13 mouse cellular contexts compared by ENCODE assay signal in the genomic region with DNA sequence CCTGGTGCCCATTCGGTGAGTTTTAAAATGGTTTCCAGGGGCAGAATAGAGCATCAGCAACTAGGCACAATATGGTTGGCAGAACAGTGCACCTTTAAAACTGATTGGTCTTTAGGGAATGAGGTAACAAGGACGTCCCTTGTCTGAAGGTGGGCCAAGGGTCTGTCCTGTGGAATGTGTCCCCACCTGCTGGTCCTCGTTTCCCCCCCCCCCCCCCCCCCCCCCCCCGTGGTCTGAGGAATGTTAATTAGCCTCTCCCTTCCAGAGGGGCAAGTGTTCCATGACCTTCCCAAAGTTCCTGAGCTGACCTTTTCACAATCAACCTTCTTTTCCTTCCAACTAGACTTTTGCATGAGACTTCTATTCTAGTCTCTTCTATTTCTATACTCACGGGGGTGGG.
"Had no signal": no experiment of that assay in that cellular context is flagged by ENCODE, and none has a peak within 500 bp of the region (broad histone marks: within the 10 kb centered on the region; RNA-seq: fewer than 3 reads in every experiment).

No protein-coding gene starts in this region.

- H3K9ac ChIP-seq: lung, embryonic 14.5 days; midbrain, embryonic 12.5 days; neural tube, embryonic 12.5 days; stomach, embryonic 15.5 days had no signal

- DNase-seq: lung, adult 18-20 months; lung, embryonic 14.5 days; lung, postnatal 10 days; lung, postnatal 4 days; midbrain, embryonic 14.5 days; right cerebral cortex, postnatal 14 days; thymus, adult 2 months; thymus, postnatal 36 days had no signal

- H3K27ac ChIP-seq: midbrain, embryonic 10.5 days; midbrain, embryonic 12.5 days; neural tube, embryonic 12.5 days; stomach, embryonic 15.5 days; stomach, postnatal 0 days had no signal

- H3K36me3 ChIP-seq: midbrain, embryonic 10.5 days; midbrain, embryonic 12.5 days; neural tube, embryonic 12.5 days; stomach, embryonic 15.5 days had no signal

- H3K27me3 ChIP-seq: midbrain, embryonic 12.5 days; neural tube, embryonic 12.5 days; stomach, embryonic 15.5 days had no signal

- H3K4me2 ChIP-seq: lung, embryonic 14.5 days; midbrain, embryonic 12.5 days; neural tube, embryonic 12.5 days; stomach, embryonic 15.5 days had no signal

- H3K4me1 ChIP-seq: midbrain, embryonic 12.5 days; neural tube, embryonic 12.5 days had no signal

- H3K9me3 ChIP-seq: midbrain, embryonic 10.5 days; midbrain, embryonic 12.5 days; neural tube, embryonic 12.5 days; stomach, embryonic 15.5 days had no signal

- H3K4me3 ChIP-seq: midbrain, embryonic 10.5 days; midbrain, embryonic 12.5 days; neural tube, embryonic 12.5 days; stomach, embryonic 15.5 days had no signal
